Mouse (Mus musculus): ENCODE data around the gene Immp2l. TPM values are rescaled to one million over a fixed set of nuclear protein-coding genes. Genes with fewer than 3 reads are reported as not detected.
A peak's percentile ranks its signal among the peaks of the same experiment; 100 is the strongest.

Gene Immp2l
- polyA plus RNA-seq, 1 experiment from 2014 or later, result 6.3 TPM

GRCm38 (mm10) chr12:41081843-41082242, 58.0 kb downstream of the Immp2l start:
- Histone ChIP-seq H3K4me1 (ENCODE audit: control insufficient read depth, insufficient read depth, low read length) (no peaks in the 10 kb centered on the region), H3K4me3 (ENCODE audit: low read depth, low read length) (no peak overlapping the region), H3K27me3 (replicated peaks; ENCODE audit: control insufficient read depth, insufficient read depth, low read length) (no peaks in the 10 kb centered on the region), H3K4me2 (ENCODE audit: low read length) (no peak overlapping the region), H3K9ac (ENCODE audit: low read length) (no peak overlapping the region), H3K36me3 (ENCODE audit: control insufficient read depth, insufficient read depth, low read length) (no peaks in the 10 kb centered on the region), H3K27ac (ENCODE audit: low read depth, low read length) (no peak overlapping the region), H3K9me3 (replicated peaks; ENCODE audit: control insufficient read depth, low read length) (no peaks in the 10 kb centered on the region)
- WGBS, result 94% methylated on average over 1 of the region's 1 CpGs
- DNase-seq (ENCODE audit: low spot score), result no peak
- ATAC-seq, result no peak

DNA sequence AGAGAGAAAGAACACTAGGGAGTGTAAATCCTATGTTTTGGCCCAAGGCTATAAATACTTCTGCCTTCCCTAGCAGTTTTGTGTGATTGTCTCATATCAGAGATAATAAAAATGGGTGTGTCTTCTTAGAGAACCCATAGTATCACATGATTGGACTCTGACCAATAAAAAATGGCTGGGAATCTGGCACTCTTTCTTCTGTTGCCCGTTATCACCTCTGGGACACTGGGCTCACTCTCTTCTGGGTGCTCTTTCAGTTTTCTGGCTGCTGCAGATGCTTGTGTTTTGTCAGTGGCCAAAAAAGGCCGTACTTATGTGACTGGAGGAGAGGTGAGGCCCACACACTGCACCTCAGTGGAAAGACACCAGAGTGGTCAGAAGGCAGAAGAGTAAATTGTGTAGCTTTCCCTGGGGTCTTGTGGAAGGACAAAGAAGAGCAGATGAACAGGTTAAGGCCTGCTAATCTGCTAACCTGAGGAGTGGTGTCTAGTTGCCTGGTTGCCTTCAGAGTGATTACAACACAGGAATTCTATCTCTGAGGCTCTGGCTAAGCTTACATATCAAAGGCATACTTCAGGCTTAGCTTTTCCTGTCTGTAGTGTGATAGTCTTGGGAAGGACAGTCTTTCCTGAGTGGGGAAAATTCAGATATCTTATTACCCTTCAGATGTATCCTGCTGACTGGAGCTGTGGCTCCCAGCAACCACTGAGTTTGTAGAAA, 60.6 kb downstream of the Immp2l start:
- Histone ChIP-seq H3K4me3 (ENCODE audit: low read depth, low read length) (no peak overlapping the region), H3K4me1 (ENCODE audit: control insufficient read depth, insufficient read depth, low read length) (no peaks in the 10 kb centered on the region), H3K9ac (ENCODE audit: low read length) (no peak overlapping the region), H3K4me2 (ENCODE audit: low read length) (no peak overlapping the region), H3K9me3 (replicated peaks; ENCODE audit: control insufficient read depth, low read length) (no peaks in the 10 kb centered on the region), H3K27ac (ENCODE audit: low read depth, low read length) (no peak overlapping the region), H3K36me3 (ENCODE audit: control insufficient read depth, insufficient read depth, low read length) (no peaks in the 10 kb centered on the region), H3K27me3 (replicated peaks; ENCODE audit: control insufficient read depth, insufficient read depth, low read length) (no peaks in the 10 kb centered on the region)
- DNase-seq (ENCODE audit: low spot score), result no peak
- WGBS, result 80% methylated on average over 2 of the region's 2 CpGs
- ATAC-seq, result no peak

GRCm38 (mm10) chr12:41089931-41090366, 66.1 kb downstream of the Immp2l start:
- Histone ChIP-seq H3K4me2 (ENCODE audit: low read length) (no peak overlapping the region), H3K27ac (ENCODE audit: low read depth, low read length) (no peak overlapping the region), H3K4me3 (ENCODE audit: low read depth, low read length) (no peak overlapping the region), H3K9ac (ENCODE audit: low read length) (no peak overlapping the region), H3K9me3 (replicated peaks; ENCODE audit: control insufficient read depth, low read length) (no peaks in the 10 kb centered on the region), H3K36me3 (ENCODE audit: control insufficient read depth, insufficient read depth, low read length) (no peaks in the 10 kb centered on the region), H3K27me3 (replicated peaks; ENCODE audit: control insufficient read depth, insufficient read depth, low read length) (no peaks in the 10 kb centered on the region), H3K4me1 (ENCODE audit: control insufficient read depth, insufficient read depth, low read length) (no peaks in the 10 kb centered on the region)
- no peak for DNase-seq (ENCODE audit: low spot score)
- 89% methylated on average over 5 of the region's 5 CpGs for WGBS
- ATAC-seq, result no peak

GRCm38 (mm10) chr12:41090771-41091170, 66.9 kb downstream of the Immp2l start:
- no peak overlapping the region for H3K9ac ChIP-seq (ENCODE audit: low read length)
- H3K36me3 ChIP-seq (ENCODE audit: control insufficient read depth, insufficient read depth, low read length), result no peaks in the 10 kb centered on the region
- H3K27me3 ChIP-seq (replicated peaks; ENCODE audit: control insufficient read depth, insufficient read depth, low read length), result no peaks in the 10 kb centered on the region
- no peaks in the 10 kb centered on the region for H3K4me1 ChIP-seq (ENCODE audit: control insufficient read depth, insufficient read depth, low read length)
- DNase-seq (ENCODE audit: low spot score) (no peak), ATAC-seq (no peak)
- H3K4me2 ChIP-seq (ENCODE audit: low read length), result no peak overlapping the region
- H3K9me3 ChIP-seq (replicated peaks; ENCODE audit: control insufficient read depth, low read length), result no peaks in the 10 kb centered on the region
- no peak overlapping the region for H3K4me3 ChIP-seq (ENCODE audit: low read depth, low read length)
- WGBS, result 84% methylated on average over 2 of the region's 2 CpGs
- no peak overlapping the region for H3K27ac ChIP-seq (ENCODE audit: low read depth, low read length)

GRCm38 (mm10) chr12:41091316-41091715, 67.4 kb downstream of the Immp2l start:
- Histone ChIP-seq H3K9me3 (replicated peaks; ENCODE audit: control insufficient read depth, low read length) (no peaks in the 10 kb centered on the region), H3K4me3 (ENCODE audit: low read depth, low read length) (no peak overlapping the region), H3K4me1 (ENCODE audit: control insufficient read depth, insufficient read depth, low read length) (no peaks in the 10 kb centered on the region), H3K9ac (ENCODE audit: low read length) (no peak overlapping the region), H3K36me3 (ENCODE audit: control insufficient read depth, insufficient read depth, low read length) (no peaks in the 10 kb centered on the region), H3K4me2 (ENCODE audit: low read length) (no peak overlapping the region), H3K27ac (ENCODE audit: low read depth, low read length) (no peak overlapping the region), H3K27me3 (replicated peaks; ENCODE audit: control insufficient read depth, insufficient read depth, low read length) (no peaks in the 10 kb centered on the region)
- 87% methylated on average over 2 of the region's 2 CpGs for WGBS
- no peak for ATAC-seq
- DNase-seq (ENCODE audit: low spot score), result no peak

- Histone ChIP-seq H3K9ac (ENCODE audit: low read length) (no peak overlapping the region), H3K36me3 (ENCODE audit: control insufficient read depth, insufficient read depth, low read length) (no peaks in the 10 kb centered on the region), H3K27me3 (replicated peaks; ENCODE audit: control insufficient read depth, insufficient read depth, low read length) (no peaks in the 10 kb centered on the region), H3K4me3 (ENCODE audit: low read depth, low read length) (no peak overlapping the region), H3K4me1 (ENCODE audit: control insufficient read depth, insufficient read depth, low read length) (no peaks in the 10 kb centered on the region), H3K4me2 (ENCODE audit: low read length) (no peak overlapping the region), H3K27ac (ENCODE audit: low read depth, low read length) (no peak overlapping the region), H3K9me3 (replicated peaks; ENCODE audit: control insufficient read depth, low read length) (no peaks in the 10 kb centered on the region)
- WGBS, result 74% methylated on average over 4 of the region's 4 CpGs
- ATAC-seq (no peak), DNase-seq (ENCODE audit: low spot score) (no peak)
Observed at GRCm38 (mm10) chr12:41096045-41096444, 72.2 kb downstream of the Immp2l start.

DNA sequence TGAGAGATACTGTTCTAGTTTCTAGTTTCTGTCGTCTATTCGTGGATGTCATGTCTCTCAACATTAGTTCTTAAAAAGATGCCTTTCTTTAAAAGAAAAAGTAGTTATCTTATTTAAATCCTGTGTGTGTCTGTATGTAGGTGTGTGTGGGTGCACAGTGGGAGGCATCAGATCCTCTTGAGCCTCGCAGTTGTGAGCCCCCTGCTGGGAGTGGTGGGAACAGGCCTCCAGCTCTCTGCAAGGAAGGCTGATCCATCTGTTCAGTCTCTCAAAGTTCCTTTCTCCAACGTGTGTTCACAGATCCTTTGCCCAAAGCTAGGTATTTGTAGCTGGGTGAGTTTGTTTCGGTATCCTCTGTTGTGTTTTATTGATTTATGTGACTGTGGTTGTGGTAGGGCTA, 73.5 kb downstream of the Immp2l start:
- Histone ChIP-seq H3K9me3 (replicated peaks; ENCODE audit: control insufficient read depth, low read length) (no peaks in the 10 kb centered on the region), H3K4me3 (ENCODE audit: low read depth, low read length) (no peak overlapping the region), H3K27me3 (replicated peaks; ENCODE audit: control insufficient read depth, insufficient read depth, low read length) (no peaks in the 10 kb centered on the region), H3K27ac (ENCODE audit: low read depth, low read length) (no peak overlapping the region), H3K36me3 (ENCODE audit: control insufficient read depth, insufficient read depth, low read length) (no peaks in the 10 kb centered on the region), H3K9ac (ENCODE audit: low read length) (no peak overlapping the region), H3K4me2 (ENCODE audit: low read length) (no peak overlapping the region), H3K4me1 (ENCODE audit: control insufficient read depth, insufficient read depth, low read length) (no peaks in the 10 kb centered on the region)
- ATAC-seq, result 0 out of 2 replicates have a peak, but pooled peaks have one; percentile 50
- 56% methylated on average over 5 of the region's 5 CpGs for WGBS
- peak; percentile 53 for DNase-seq (ENCODE audit: low spot score)

- no peak overlapping the region for H3K4me3 ChIP-seq (ENCODE audit: low read depth, low read length)
Observed at GRCm38 (mm10) chr12:41109011-41109410, 85.1 kb downstream of the Immp2l start.

DNA sequence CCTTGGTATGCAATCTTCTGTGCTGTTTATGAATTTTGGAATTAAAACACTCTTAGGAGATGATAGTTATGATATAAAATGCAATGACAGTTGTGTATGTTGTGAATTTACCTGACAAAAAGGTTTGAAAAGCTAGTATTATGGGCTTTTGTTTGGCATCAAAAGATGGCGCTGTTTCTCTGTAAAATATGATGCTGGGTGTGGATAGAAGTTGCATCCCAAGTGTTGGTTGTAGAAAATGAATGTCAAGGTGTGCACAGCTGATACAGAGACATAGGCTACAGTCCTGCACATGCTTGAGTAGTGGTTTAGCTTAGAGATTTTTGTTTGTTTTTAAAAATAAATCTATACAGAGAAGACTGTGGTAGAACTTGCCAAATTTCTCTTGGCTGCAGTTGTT, 87.6 kb downstream of the Immp2l start:
- no peak overlapping the region for H3K4me3 ChIP-seq (ENCODE audit: low read depth, low read length)
- 47% methylated on average over 1 of the region's 1 CpGs for WGBS
- H3K36me3 ChIP-seq (ENCODE audit: control insufficient read depth, insufficient read depth, low read length), result no peaks in the 10 kb centered on the region
- no peaks in the 10 kb centered on the region for H3K9me3 ChIP-seq (replicated peaks; ENCODE audit: control insufficient read depth, low read length)
- H3K27me3 ChIP-seq (replicated peaks; ENCODE audit: control insufficient read depth, insufficient read depth, low read length), result no peaks in the 10 kb centered on the region
- no peak overlapping the region for H3K27ac ChIP-seq (ENCODE audit: low read depth, low read length)
- no peaks in the 10 kb centered on the region for H3K4me1 ChIP-seq (ENCODE audit: control insufficient read depth, insufficient read depth, low read length)
- no peak overlapping the region for H3K9ac ChIP-seq (ENCODE audit: low read length)
- H3K4me2 ChIP-seq (ENCODE audit: low read length), result no peak overlapping the region
- ATAC-seq (peak; percentile 29; the same call in 1 of the 2 replicates), DNase-seq (ENCODE audit: low spot score) (peak; percentile 67)

More at GRCm38 (mm10) chr12:41109011-41109410, 85.1 kb downstream of the Immp2l start:
- no peaks in the 10 kb centered on the region for H3K9me3 ChIP-seq (replicated peaks; ENCODE audit: control insufficient read depth, low read length)
- H3K4me2 ChIP-seq (ENCODE audit: low read length), result no peak overlapping the region
- DNase-seq (ENCODE audit: low spot score) (no peak), ATAC-seq (no peak)
- H3K4me1 ChIP-seq (ENCODE audit: control insufficient read depth, insufficient read depth, low read length), result no peaks in the 10 kb centered on the region
- H3K27ac ChIP-seq (ENCODE audit: low read depth, low read length), result no peak overlapping the region
- 17% methylated on average over 2 of the region's 2 CpGs for WGBS
- H3K9ac ChIP-seq (ENCODE audit: low read length), result no peak overlapping the region
- no peaks in the 10 kb centered on the region for H3K27me3 ChIP-seq (replicated peaks; ENCODE audit: control insufficient read depth, insufficient read depth, low read length)
- no peaks in the 10 kb centered on the region for H3K36me3 ChIP-seq (ENCODE audit: control insufficient read depth, insufficient read depth, low read length)

Data from forebrain, embryonic 14.5 days (tissue).